Comparison of ENCODE assay signal across 16 mouse cellular contexts in genomic region chr4:117849063-117849462, GRCm38 (mm10). TPM values are rescaled to one million over a fixed set of nuclear protein-coding genes. Genes with fewer than 3 reads are reported as not detected.
A peak's percentile ranks its signal among the peaks of the same experiment; 100 is the strongest.
DNase-seq lines count a peak whose midpoint lies in the region; ATAC-seq and TF ChIP-seq lines count a peak whose summit lies in the region.
"Had no signal": no experiment of that assay in that cellular context is flagged by ENCODE, and none has a peak within 500 bp of the region (broad histone marks: within the 10 kb centered on the region; RNA-seq: fewer than 3 reads in every experiment).

No protein-coding gene starts in this region.

- H3K9me3 ChIP-seq in forebrain, embryonic 14.5 days (replicated peaks; ENCODE audit: control insufficient read depth, low read length) = no peaks in the 10 kb centered on the region
- H3K9me3 ChIP-seq in hindbrain, postnatal 0 days (ENCODE audit: low read length) = no peaks in the 10 kb centered on the region
- H3K9me3 ChIP-seq in neural tube, embryonic 12.5 days = no peaks in the 10 kb centered on the region
- H3K9me3 ChIP-seq: embryonic facial prominence, embryonic 10.5 days; kidney, embryonic 15.5 days had no signal

- ATAC-seq in forebrain, embryonic 14.5 days = 0 out of 2 replicates have a peak, but pooled peaks have one; percentile 20
- peak; percentile 58 for ATAC-seq in hindbrain, postnatal 0 days
- ATAC-seq in neural tube, embryonic 12.5 days (ENCODE audit: low FRiP score, low read depth) = peak; percentile 17; the same call in 1 of the 2 replicates
- ATAC-seq: Patski had no signal

- peak overlapping the region; percentile 25; the same call in 1 of the 2 replicates for H3K9ac ChIP-seq in forebrain, embryonic 14.5 days (ENCODE audit: low read length)
- 0 out of 2 replicates have a peak overlapping the region, but pooled peaks have one; percentile 24 for H3K9ac ChIP-seq in hindbrain, postnatal 0 days (replicated peaks; ENCODE audit: low read length)
- H3K9ac ChIP-seq in neural tube, embryonic 12.5 days = 0 out of 2 replicates have a peak overlapping the region, but pooled peaks have one; percentile 26
- H3K9ac ChIP-seq: kidney, embryonic 15.5 days; liver, embryonic 14.5 days had no signal

- H3K36me3 ChIP-seq in forebrain, embryonic 14.5 days (ENCODE audit: control insufficient read depth, insufficient read depth, low read length) = no peaks in the 10 kb centered on the region
- H3K36me3 ChIP-seq in hindbrain, postnatal 0 days (ENCODE audit: insufficient read depth, low read length) = no peaks in the 10 kb centered on the region
- no peaks in the 10 kb centered on the region for H3K36me3 ChIP-seq in neural tube, embryonic 12.5 days
- H3K36me3 ChIP-seq: kidney, embryonic 15.5 days had no signal

- TF ChIP-seq POLR2A in cerebellum, adult 2 months (IDR thresholded peaks at IDR 0.05; ENCODE audit: borderline replicate concordance, insufficient read depth, low read length) = no peak

- peak in 1 of 2 experiments; percentile 24 for DNase-seq in cerebellum, adult 2 months
- DNase-seq in cerebellum, adult 9-10 months = no peak
- DNase-seq in forebrain, embryonic 14.5 days (ENCODE audit: low spot score) = no peak
- peak; percentile 50 for DNase-seq in hindbrain, postnatal 0 days (ENCODE audit: low spot score)
- DNase-seq in lung, postnatal 14 days = no peak
- DNase-seq in spleen, postnatal 4 days (ENCODE audit: low spot score in 2 of 2) = no peak
- no peak for DNase-seq in thymus, postnatal 25 days
- DNase-seq: heart, postnatal 4 days; lung, postnatal 36 days had no signal

- WGBS in cerebellum, adult 2 months = 71% methylated on average over 17 of the region's 17 CpGs
- WGBS in forebrain, embryonic 14.5 days = 46% methylated on average over 17 of the region's 17 CpGs
- 44% methylated on average over 17 of the region's 17 CpGs for WGBS in hindbrain, postnatal 0 days
- WGBS in neural tube, embryonic 12.5 days = 47% methylated on average over 17 of the region's 17 CpGs

- H3K4me3 ChIP-seq in cerebellum, adult 2 months (replicated peaks; ENCODE audit: insufficient read depth, low read depth, low read length) = no peak overlapping the region
- no peak overlapping the region for H3K4me3 ChIP-seq in forebrain, embryonic 14.5 days (ENCODE audit: low read depth, low read length)
- H3K4me3 ChIP-seq in hindbrain, postnatal 0 days (ENCODE audit: low read length) = no peak overlapping the region
- no peak overlapping the region for H3K4me3 ChIP-seq in neural tube, embryonic 12.5 days
- H3K4me3 ChIP-seq: embryonic facial prominence, embryonic 10.5 days; kidney, embryonic 15.5 days had no signal

- TF ChIP-seq CTCF in cerebellum, adult 2 months (IDR thresholded peaks at IDR 0.05; ENCODE audit: borderline replicate concordance, insufficient read depth, low read depth, low read length) = no peak
- no peak for TF ChIP-seq CTCF in hindbrain, postnatal 0 days (IDR thresholded peaks at IDR 0.05; ENCODE audit: low read depth)

- H3K4me2 ChIP-seq in forebrain, embryonic 14.5 days (ENCODE audit: low read length) = no peak overlapping the region
- no peak overlapping the region for H3K4me2 ChIP-seq in hindbrain, postnatal 0 days (ENCODE audit: low read depth, low read length)
- H3K4me2 ChIP-seq in neural tube, embryonic 12.5 days (replicated peaks) = peak overlapping the region; percentile 33
- H3K4me2 ChIP-seq: heart, embryonic 11.5 days; kidney, embryonic 15.5 days had no signal

- no peaks in the 10 kb centered on the region for H3K27me3 ChIP-seq in cerebellum, adult 2 months (ENCODE audit: control insufficient read depth, insufficient read depth, low read length)
- no peaks in the 10 kb centered on the region for H3K27me3 ChIP-seq in forebrain, embryonic 14.5 days (replicated peaks; ENCODE audit: control insufficient read depth, insufficient read depth, low read length)
- H3K27me3 ChIP-seq in hindbrain, postnatal 0 days (ENCODE audit: insufficient read depth, low read length) = no peaks in the 10 kb centered on the region
- no peaks in the 10 kb centered on the region for H3K27me3 ChIP-seq in neural tube, embryonic 12.5 days (replicated peaks)
- H3K27me3 ChIP-seq: kidney, embryonic 15.5 days; Patski had no signal

- H3K4me1 ChIP-seq in cerebellum, adult 2 months (ENCODE audit: control insufficient read depth, insufficient read depth, low read length) = peaks cover 19% of the 10 kb centered on the region
- H3K4me1 ChIP-seq in forebrain, embryonic 14.5 days (ENCODE audit: control insufficient read depth, insufficient read depth, low read length) = peaks cover 10% of the 10 kb centered on the region; the same call in 1 of the 2 replicates
- H3K4me1 ChIP-seq in hindbrain, postnatal 0 days (ENCODE audit: insufficient read depth, low read length) = peaks cover 21% of the 10 kb centered on the region; the same call in 1 of the 2 replicates
- H3K4me1 ChIP-seq in neural tube, embryonic 12.5 days = peaks cover 32% of the 10 kb centered on the region

- peak overlapping the region; percentile 29; the same call in 1 of the 2 replicates for H3K27ac ChIP-seq in cerebellum, adult 2 months (ENCODE audit: insufficient read depth, low read length)
- H3K27ac ChIP-seq in forebrain, embryonic 14.5 days (ENCODE audit: low read depth, low read length) = no peak overlapping the region
- H3K27ac ChIP-seq in hindbrain, postnatal 0 days = peak overlapping the region; percentile 81
- no peak overlapping the region for H3K27ac ChIP-seq in neural tube, embryonic 12.5 days
- H3K27ac ChIP-seq: embryonic facial prominence, embryonic 10.5 days; kidney, embryonic 15.5 days; liver, embryonic 14.5 days had no signal

RNA-seq across cellular contexts. Expression of gene Slc6a9, which starts 14.8 kb away (rescaled TPM):
- 178 and 197 TPM in 2 replicates for polyA plus RNA-seq in cerebellum, adult 2 months (2012; rRNA removed)
- 8.0 and 9.6 TPM in 2 replicates for polyA plus RNA-seq in forebrain, embryonic 14.5 days (2014; fragmentation: Nextera tagmentation; extraction: Ambion mirVana)
- 107 and 132 TPM in 2 replicates for total RNA-seq in hindbrain, postnatal 0 days (2014; rRNA removed)
- polyA plus RNA-seq in hindbrain, postnatal 0 days (2015; fragmentation: Nextera tagmentation; extraction: Ambion mirVana) = 79.7 and 82.9 TPM in 2 replicates
- 16.6 and 17.3 TPM in 2 replicates for polyA plus RNA-seq in neural tube, embryonic 12.5 days (2016; fragmentation: Nextera tagmentation; extraction: Ambion mirVana)

RNA-seq across cellular contexts. Expression of gene Ccdc24, which starts 23.3 kb away (rescaled TPM):
- polyA plus RNA-seq in cerebellum, adult 2 months (2012; rRNA removed) = 1.8 and 3.4 TPM in 2 replicates
- polyA plus RNA-seq in forebrain, embryonic 14.5 days (2014; fragmentation: Nextera tagmentation; extraction: Ambion mirVana) = 1.5 and 1.6 TPM in 2 replicates
- total RNA-seq in hindbrain, postnatal 0 days (2014; rRNA removed) = 2.0 and 3.4 TPM in 2 replicates
- 1.7 and 2.2 TPM in 2 replicates for polyA plus RNA-seq in hindbrain, postnatal 0 days (2015; fragmentation: Nextera tagmentation; extraction: Ambion mirVana)
- 1.4 and 2.7 TPM in 2 replicates for polyA plus RNA-seq in neural tube, embryonic 12.5 days (2016; fragmentation: Nextera tagmentation; extraction: Ambion mirVana)
- total RNA-seq: monocyte, adult 5-6 weeks had no signal

RNA-seq across cellular contexts. Expression of gene B4galt2, which starts 34.2 kb away (rescaled TPM):
- polyA plus RNA-seq in cerebellum, adult 2 months (2012; rRNA removed) = 41.0 and 42.0 TPM in 2 replicates
- 49.1 and 50.6 TPM in 2 replicates for polyA plus RNA-seq in forebrain, embryonic 14.5 days (2014; fragmentation: Nextera tagmentation; extraction: Ambion mirVana)
- 286 and 304 TPM in 2 replicates for total RNA-seq in hindbrain, postnatal 0 days (2014; rRNA removed)
- 71.5 and 77.0 TPM in 2 replicates for polyA plus RNA-seq in hindbrain, postnatal 0 days (2015; fragmentation: Nextera tagmentation; extraction: Ambion mirVana)
- 44.5 and 46.9 TPM in 2 replicates for polyA plus RNA-seq in neural tube, embryonic 12.5 days (2016; fragmentation: Nextera tagmentation; extraction: Ambion mirVana)
- total RNA-seq: monocyte, adult 5-6 weeks had no signal

RNA-seq across cellular contexts. Expression of gene Atp6v0b, which starts 38.1 kb away (rescaled TPM):
- polyA plus RNA-seq in cerebellum, adult 2 months (2012; rRNA removed) = 669 and 676 TPM in 2 replicates
- polyA plus RNA-seq in forebrain, embryonic 14.5 days (2014; fragmentation: Nextera tagmentation; extraction: Ambion mirVana) = 483 and 520 TPM in 2 replicates
- 579 and 615 TPM in 2 replicates for total RNA-seq in hindbrain, postnatal 0 days (2014; rRNA removed)
- 637 and 643 TPM in 2 replicates for polyA plus RNA-seq in hindbrain, postnatal 0 days (2015; fragmentation: Nextera tagmentation; extraction: Ambion mirVana)
- 308 and 323 TPM in 2 replicates for polyA plus RNA-seq in neural tube, embryonic 12.5 days (2016; fragmentation: Nextera tagmentation; extraction: Ambion mirVana)

RNA-seq across cellular contexts. Expression of gene Dph2, which starts 42.8 kb away (rescaled TPM):
- polyA plus RNA-seq in cerebellum, adult 2 months (2012; rRNA removed) = 16.6 and 18.0 TPM in 2 replicates
- 26.8 and 31.9 TPM in 2 replicates for polyA plus RNA-seq in forebrain, embryonic 14.5 days (2014; fragmentation: Nextera tagmentation; extraction: Ambion mirVana)
- total RNA-seq in hindbrain, postnatal 0 days (2014; rRNA removed) = 21.2 and 24.8 TPM in 2 replicates
- polyA plus RNA-seq in hindbrain, postnatal 0 days (2015; fragmentation: Nextera tagmentation; extraction: Ambion mirVana) = 13.5 and 14.1 TPM in 2 replicates
- 23.0 and 27.5 TPM in 2 replicates for polyA plus RNA-seq in neural tube, embryonic 12.5 days (2016; fragmentation: Nextera tagmentation; extraction: Ambion mirVana)

Comparison
In these comparisons a context has a peak if more than half of its experiments do, and no peak if none do; other contexts are left out.
1. H3K27ac ChIP-seq: peak in cerebellum, adult 2 months (single experiment) and hindbrain, postnatal 0 days (single experiment); none in forebrain, embryonic 14.5 days (single experiment) and neural tube, embryonic 12.5 days (single experiment).
2. Peak in every context shown above with its lines, with median percentiles within 50 percentile points of each other: ATAC-seq and H3K9ac ChIP-seq.